Mouse (Mus musculus) myocyte (in vitro differentiated cells): ENCODE results near the gene Fam169b. TPM values are rescaled to one million over a fixed set of nuclear protein-coding genes. Genes with fewer than 3 reads are reported as not detected.

ENCODE experiments used
- H3K27me3 ChIP-seq: one replicate; pipeline ENCODE4 v1.6.1; 2011; ENCODE audit not compliant: control insufficient read depth, insufficient read depth, insufficient read length
- H3K36me3 ChIP-seq: one replicate; pipeline ENCODE4 v1.6.1; 2011; ENCODE audit not compliant: control insufficient read depth, insufficient read depth
- H3K4me2 ChIP-seq: one replicate; pipeline ENCODE4 v1.6.1; 2011; ENCODE audit warnings: low read depth, control low read depth
- H3K4me3 ChIP-seq: one replicate; pipeline ENCODE4 v1.5.1; 2011; ENCODE audit warnings: mild to moderate bottlenecking, control low read depth, moderate library complexity
- H3K79me2 ChIP-seq: one replicate; pipeline ENCODE4 v1.6.1; 2011; ENCODE audit not compliant: control insufficient read depth, insufficient read depth
- H3ac ChIP-seq: one replicate; pipeline ENCODE4 v1.6.1; 2011; ENCODE audit not compliant: control insufficient read depth, insufficient read length
- CEBPB ChIP-seq: IDR thresholded peaks from 2 replicates; pipeline ENCODE4 v1.6.1; 2011; ENCODE audit warnings: mild to moderate bottlenecking, moderate library complexity; ENCODE audit not compliant: poor library complexity, insufficient read depth, severe bottlenecking
- E2F4 ChIP-seq: IDR thresholded peaks from one replicate; pipeline ENCODE4 v1.6.1; 2011; ENCODE audit warnings: mild to moderate bottlenecking, control low read depth, moderate library complexity; ENCODE audit not compliant: insufficient read depth
- MAX ChIP-seq: IDR thresholded peaks from one replicate; pipeline ENCODE4 v1.6.1; 2011; ENCODE audit warnings: low read depth, mild to moderate bottlenecking, control low read depth
- MYOD1 ChIP-seq, 3 experiments: IDR thresholded peaks; one replicate each; pipeline ENCODE4 v1.6.1; 2011; ENCODE audit warnings: control low read depth in 2 of 3, low read depth in 2 of 3, mild to moderate bottlenecking in 2 of 3, moderate library complexity in 1 of 3; ENCODE audit not compliant: insufficient read length in 2 of 3, control insufficient read depth in 1 of 3
- MYOG ChIP-seq, 3 experiments: IDR thresholded peaks; one replicate each; pipeline ENCODE4 v1.6.1; 2011; ENCODE audit warnings: control low read depth in 2 of 3, low read depth in 2 of 3, mild to moderate bottlenecking in 2 of 3; ENCODE audit not compliant: insufficient read length in 2 of 3, control insufficient read depth in 1 of 3, insufficient read depth in 1 of 3
- POLR2A ChIP-seq: IDR thresholded peaks from one replicate; pipeline ENCODE4 v1.6.1; 2011; ENCODE audit warnings: low read depth, mild to moderate bottlenecking, control low read depth, moderate library complexity; ENCODE audit not compliant: insufficient read length
- POLR2AphosphoS2 ChIP-seq: IDR thresholded peaks from one replicate; pipeline ENCODE4 v1.6.1; 2011; ENCODE audit warnings: low read depth, control low read depth; ENCODE audit not compliant: insufficient read length
- REST ChIP-seq: IDR thresholded peaks from one replicate; pipeline ENCODE4 v1.6.1; 2011; ENCODE audit warnings: mild to moderate bottlenecking, control low read depth, moderate library complexity; ENCODE audit not compliant: insufficient read depth, insufficient read length
- SRF ChIP-seq: IDR thresholded peaks from one replicate; pipeline ENCODE4 v1.6.1; 2011; ENCODE audit warnings: low read depth; ENCODE audit not compliant: control insufficient read depth, insufficient read length
- TCF12 ChIP-seq: IDR thresholded peaks from one replicate; pipeline ENCODE4 v1.6.1; 2011; ENCODE audit warnings: mild to moderate bottlenecking, control low read depth; ENCODE audit not compliant: poor library complexity, insufficient read depth, severe bottlenecking
- TCF3 ChIP-seq: IDR thresholded peaks from one replicate; pipeline ENCODE4 v1.6.1; 2011; ENCODE audit warnings: low read depth, control low read depth; ENCODE audit not compliant: insufficient read length
- USF1 ChIP-seq: IDR thresholded peaks from one replicate; pipeline ENCODE4 v1.6.1; 2011; ENCODE audit warnings: low read depth, mild to moderate bottlenecking, control low read depth, moderate library complexity
- polyA plus RNA-seq: library from polyadenylated mRNA; unstranded; fragments of >200 nt; fragmentation: generic; extraction: Trizol; gene quantifications from one replicate; pipeline ENCODE4 v1.2.1, GENCODE M21; 2012; ENCODE audit warnings: missing spikeins

Fam169b gene
- polyA plus RNA-seq, 1 experiment = 0.79 TPM

- no peak overlapping the region for H3K4me2 ChIP-seq
- no peak overlapping the region for H3K4me3 ChIP-seq
- H3K79me2 ChIP-seq = no peaks in the 10 kb centered on the region
- no peak overlapping the region for H3ac ChIP-seq
- no peaks in the 10 kb centered on the region for H3K36me3 ChIP-seq
- no peaks in the 10 kb centered on the region for H3K27me3 ChIP-seq
- TF ChIP-seq USF1 = no peak
- no peak for TF ChIP-seq TCF3
- TF ChIP-seq E2F4 = no peak
- TF ChIP-seq TCF12 = no peak
- TF ChIP-seq POLR2A = no peak
- no peak for TF ChIP-seq CEBPB
- TF ChIP-seq MYOG (IDR thresholded peaks at IDR 0.05; ENCODE audit: control insufficient read depth in 1 of 3, insufficient read depth in 1 of 3, insufficient read length in 2 of 3, low read depth in 2 of 3) = no peak
- TF ChIP-seq SRF = no peak
- no peak for TF ChIP-seq MAX
- TF ChIP-seq POLR2AphosphoS2 = no peak
- no peak for TF ChIP-seq REST
- TF ChIP-seq MYOD1 (IDR thresholded peaks at IDR 0.05; ENCODE audit: control insufficient read depth in 1 of 3, insufficient read length in 2 of 3, low read depth in 2 of 3) = no peak
These were observed 40.6 kb downstream of the Fam169b start for GRCm38 (mm10) chr7:68314286-68314685.

DNA sequence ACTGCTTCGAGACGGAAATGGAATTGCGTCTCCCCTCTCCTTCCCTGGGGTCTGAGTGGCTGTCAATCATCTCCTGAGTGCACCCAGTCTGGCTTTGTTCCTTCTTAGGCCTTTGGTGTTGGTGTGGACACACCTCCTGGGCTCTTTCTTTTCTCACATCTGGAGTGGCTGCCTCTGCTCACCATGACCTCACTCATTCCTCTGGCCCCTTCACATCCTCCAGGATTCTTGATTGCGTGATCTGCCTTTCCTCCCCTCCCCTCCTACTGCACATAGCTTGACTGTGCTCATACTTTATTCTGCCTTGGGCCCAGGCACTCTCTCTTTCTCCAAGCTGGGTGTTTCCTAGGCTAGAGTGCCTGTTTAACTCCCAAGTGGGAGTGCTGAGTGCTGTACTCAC is 41.4 kb downstream of the Fam169b start:
- H3K36me3 ChIP-seq = no peaks in the 10 kb centered on the region
- H3K27me3 ChIP-seq = no peaks in the 10 kb centered on the region
- no peak overlapping the region for H3K4me3 ChIP-seq
- no peak for TF ChIP-seq SRF
- TF ChIP-seq MYOG (IDR thresholded peaks at IDR 0.05; ENCODE audit: control insufficient read depth in 1 of 3, insufficient read depth in 1 of 3, insufficient read length in 2 of 3, low read depth in 2 of 3) = no peak
- TF ChIP-seq REST = no peak
- no peak for TF ChIP-seq MAX
- TF ChIP-seq E2F4 = no peak
- no peak for TF ChIP-seq USF1
- no peak for TF ChIP-seq TCF12
- TF ChIP-seq TCF3 = no peak
- no peak overlapping the region for H3K4me2 ChIP-seq
- no peak overlapping the region for H3ac ChIP-seq
- H3K79me2 ChIP-seq = no peaks in the 10 kb centered on the region

DNA sequence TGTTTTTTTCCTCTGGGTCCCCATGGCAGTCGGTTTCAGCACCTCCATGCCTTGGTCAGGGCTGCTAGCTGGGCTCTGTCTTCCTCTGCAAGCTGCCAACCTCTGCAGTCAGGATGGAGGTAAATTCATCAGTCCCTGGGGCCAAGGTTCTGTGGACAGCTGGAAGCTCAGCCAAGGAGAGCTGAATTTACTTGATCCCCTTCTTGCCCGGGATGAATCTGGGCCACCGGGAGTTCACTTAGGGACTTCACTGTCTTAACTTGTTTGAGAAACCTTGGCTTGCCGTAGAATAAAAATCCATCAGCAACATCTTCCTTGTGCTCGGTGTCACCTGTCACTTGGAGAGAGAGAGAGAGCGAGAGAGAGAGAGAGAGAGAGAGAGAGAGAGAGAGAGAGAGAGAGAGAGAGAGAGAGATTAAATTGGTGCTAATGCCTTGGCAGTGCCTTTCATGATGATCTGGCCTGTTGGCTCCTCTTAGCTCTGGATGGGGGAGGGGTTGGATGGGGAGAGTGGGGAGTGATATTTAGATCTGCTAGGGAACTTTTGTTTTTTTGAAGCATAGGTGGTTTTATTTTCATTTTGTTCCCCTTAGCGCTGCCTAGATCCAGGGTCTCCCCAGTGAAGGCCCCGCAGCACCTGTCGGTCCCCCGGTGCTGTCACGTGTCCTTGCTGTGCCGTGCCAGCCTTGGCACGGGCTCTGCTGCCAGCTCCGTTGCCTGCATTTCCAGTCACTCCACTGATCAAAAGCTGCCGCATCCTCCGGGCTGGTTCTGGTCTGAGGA is 44.6 kb downstream of the Fam169b start:
- H3K4me2 ChIP-seq = no peak overlapping the region
- TF ChIP-seq TCF3 (no peak), E2F4 (no peak), REST (no peak), CEBPB (no peak), POLR2AphosphoS2 (no peak), MAX (no peak)
- H3ac ChIP-seq = no peak overlapping the region
- no peaks in the 10 kb centered on the region for H3K36me3 ChIP-seq
- no peaks in the 10 kb centered on the region for H3K27me3 ChIP-seq
- no peak overlapping the region for H3K4me3 ChIP-seq
- no peaks in the 10 kb centered on the region for H3K79me2 ChIP-seq

DNA sequence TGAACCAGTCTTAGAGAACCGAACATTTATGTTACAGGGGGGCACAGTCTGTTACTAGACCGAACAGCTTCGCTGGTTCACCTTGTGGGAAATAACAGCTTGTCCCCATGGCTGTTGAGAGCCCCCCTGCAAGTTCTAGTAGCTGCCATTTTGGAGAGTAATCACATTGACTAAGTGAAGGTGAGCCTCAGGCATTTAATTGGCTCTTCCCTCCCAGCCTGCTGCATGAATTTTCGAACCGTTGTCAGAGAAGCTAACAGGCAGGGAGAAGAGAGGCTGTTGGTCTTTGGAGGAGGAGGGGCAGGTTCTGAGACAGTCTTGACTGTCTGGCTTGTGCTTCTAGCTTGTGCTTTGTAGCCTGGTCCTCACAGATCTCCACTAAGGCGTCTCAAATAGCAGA is 45.3 kb downstream of the Fam169b start:
- Histone ChIP-seq H3K36me3 (no peaks in the 10 kb centered on the region), H3K79me2 (no peaks in the 10 kb centered on the region), H3K4me2 (no peak overlapping the region), H3K4me3 (no peak overlapping the region), H3K27me3 (no peaks in the 10 kb centered on the region), H3ac (no peak overlapping the region)
- TF ChIP-seq REST (no peak), MYOG (IDR thresholded peaks at IDR 0.05; ENCODE audit: control insufficient read depth in 1 of 3, insufficient read depth in 1 of 3, insufficient read length in 2 of 3, low read depth in 2 of 3) (no peak), MAX (no peak), POLR2A (no peak), TCF3 (no peak), POLR2AphosphoS2 (no peak), TCF12 (no peak), MYOD1 (IDR thresholded peaks at IDR 0.05; ENCODE audit: control insufficient read depth in 1 of 3, insufficient read length in 2 of 3, low read depth in 2 of 3) (no peak)

DNA sequence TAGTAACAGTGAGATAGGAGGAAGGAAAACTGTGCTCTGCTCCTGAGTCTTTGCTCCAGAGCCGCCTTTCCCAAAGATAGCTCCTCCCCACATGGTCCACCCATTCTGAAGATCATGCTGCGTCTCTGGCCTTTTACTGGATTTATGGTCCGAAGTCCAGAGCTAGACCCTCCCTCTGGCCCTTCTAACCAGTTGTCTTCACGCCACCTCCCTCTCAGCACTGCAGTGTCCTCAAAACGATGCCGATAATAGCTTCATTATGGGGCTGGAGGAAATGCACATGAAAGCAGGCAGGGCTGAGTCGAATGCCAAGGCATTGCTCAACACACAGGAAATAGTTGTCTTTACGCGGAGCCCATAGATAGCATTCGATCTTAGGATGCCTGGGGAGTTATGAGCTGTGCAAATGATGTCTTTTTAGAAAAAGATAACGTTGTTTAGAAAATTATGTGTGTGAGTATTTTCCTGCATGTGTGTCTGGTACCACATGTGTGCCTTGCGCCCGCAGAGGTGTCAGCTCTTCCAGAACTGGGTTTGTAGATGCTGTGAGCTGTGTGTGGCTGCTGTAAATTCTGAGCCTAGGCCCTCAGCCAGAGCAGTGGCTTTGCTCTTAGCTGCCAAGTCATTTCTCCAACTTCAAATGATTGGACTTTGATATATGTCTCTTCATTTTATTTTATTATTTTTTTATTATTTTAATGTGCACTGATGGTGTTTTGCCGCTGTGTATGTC is 46.6 kb downstream of the Fam169b start:
- TF ChIP-seq CEBPB (0 out of 2 replicates have a peak, but pooled peaks have one; percentile 49), TCF3 (no peak)
- no peak overlapping the region for H3K4me3 ChIP-seq
- H3K4me2 ChIP-seq = no peak overlapping the region
- no peaks in the 10 kb centered on the region for H3K36me3 ChIP-seq
- H3K27me3 ChIP-seq = no peaks in the 10 kb centered on the region
- H3K79me2 ChIP-seq = no peaks in the 10 kb centered on the region
- no peak overlapping the region for H3ac ChIP-seq
